Mouse (Mus musculus) brown adipose tissue, adult 24 weeks (tissue): ENCODE measurements at regions not wholly inside any gene's neighbourhood (a gene's known extent, or its start where the extent isn't known, plus 50 kb on each side); places are given as distances from the start of the nearest gene placed in this dataset.

ENCODE experiments used
- H3K27ac ChIP-seq: fragments of 200-500 bp; replicated peaks from 2 replicates; pipeline ENCODE4 v1.5.1; 2012; ENCODE audit warnings: low read depth, mild to moderate bottlenecking, low read length
- H3K4me1 ChIP-seq: fragments of 200-500 bp; 2 replicates; pipeline ENCODE4 v1.6.1; 2012; ENCODE audit warnings: low read length, mixed read lengths; ENCODE audit not compliant: control insufficient read depth, insufficient read depth, insufficient read length
- H3K4me3 ChIP-seq: fragments of 200-500 bp; 2 replicates; pipeline ENCODE4 v1.5.1; 2012; ENCODE audit warnings: low read depth, mild to moderate bottlenecking, low read length, moderate library complexity; ENCODE audit not compliant: insufficient read depth

DNA sequence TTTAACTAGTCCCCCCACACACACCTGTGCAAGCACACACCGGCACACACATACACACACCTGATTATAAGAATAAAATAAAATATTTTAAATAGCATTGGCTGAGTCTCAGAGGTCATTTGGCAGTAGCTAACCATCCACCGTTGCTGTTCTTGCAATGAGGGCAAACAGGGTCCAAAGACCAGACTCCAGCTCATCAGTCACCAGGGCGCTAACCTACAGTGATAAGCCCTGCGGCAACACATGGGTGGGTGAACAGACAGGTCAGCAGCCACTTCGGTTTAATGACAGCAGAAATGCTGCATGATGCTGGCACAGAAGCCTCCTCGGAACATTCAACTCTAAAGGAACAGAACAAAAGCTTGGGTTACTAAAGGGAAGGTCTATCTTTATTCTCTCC is 54.9 kb downstream of the Tas2r134 start:
- Histone ChIP-seq H3K4me3 (no peak overlapping the region), H3K4me1 (no peaks in the 10 kb centered on the region), H3K27ac (no peak overlapping the region)

DNA sequence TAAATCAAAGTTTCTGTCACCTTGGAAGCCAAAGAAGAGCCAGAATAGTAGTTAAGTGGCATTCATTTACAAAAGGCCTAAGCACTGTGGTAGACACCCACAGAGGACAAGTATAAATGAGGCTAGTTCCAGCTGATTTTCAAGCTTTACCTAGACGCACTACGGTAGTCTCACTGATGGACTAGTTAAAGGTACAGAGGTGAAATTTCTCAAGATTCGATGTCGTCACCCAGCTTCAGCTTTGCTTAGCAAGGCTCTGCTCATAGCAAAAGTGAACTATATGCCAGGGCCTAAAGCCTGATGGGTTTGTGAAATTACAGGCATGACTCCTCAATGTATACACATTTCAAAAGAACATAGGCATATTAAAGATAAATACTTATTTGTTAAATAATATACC is 55.4 kb downstream of the Tas2r134 start:
- no peak overlapping the region for H3K4me3 ChIP-seq
- H3K27ac ChIP-seq: no peak overlapping the region
- H3K4me1 ChIP-seq: no peaks in the 10 kb centered on the region

DNA sequence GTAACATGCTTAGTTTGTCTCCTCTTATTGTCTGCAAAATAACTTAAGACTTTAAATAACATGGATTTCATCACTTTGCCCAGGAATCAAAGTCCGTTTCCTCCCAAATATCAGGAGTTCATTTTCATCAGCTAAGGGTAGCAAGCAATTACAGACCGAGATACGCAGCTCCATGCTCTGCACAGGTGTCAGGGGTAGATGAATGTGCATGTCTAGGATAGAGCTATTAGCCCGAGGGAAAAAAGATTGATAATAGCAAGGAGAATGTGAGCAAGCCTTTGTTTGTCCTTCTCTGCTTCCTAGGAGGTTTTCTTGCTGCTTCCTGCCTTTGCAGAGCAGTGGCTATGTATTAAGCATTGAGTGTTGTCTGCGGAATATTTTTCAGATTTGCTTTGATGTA is 77.8 kb downstream of the Tas2r134 start:
- Histone ChIP-seq H3K4me1 (no peaks in the 10 kb centered on the region), H3K27ac (no peak overlapping the region), H3K4me3 (no peak overlapping the region)

DNA sequence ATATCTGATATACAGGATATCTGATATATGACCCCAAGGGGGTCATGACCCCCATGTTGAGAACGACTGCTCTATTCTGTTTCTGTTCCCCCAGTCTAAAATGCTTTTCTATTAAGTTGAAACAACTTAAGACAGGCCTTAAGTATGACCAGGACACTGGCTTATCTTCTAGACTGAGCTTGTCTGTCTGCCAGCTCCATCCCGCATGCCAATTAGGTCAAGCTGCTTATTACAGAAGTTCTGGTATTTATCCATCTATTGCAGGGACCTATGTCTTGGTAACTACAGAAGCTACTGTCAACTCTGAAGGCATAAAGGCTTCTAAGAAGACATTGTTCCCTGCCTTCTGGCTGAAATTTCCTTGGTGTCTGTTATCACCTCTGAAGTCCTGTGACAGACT is 81.4 kb downstream of the Tas2r134 start:
- Histone ChIP-seq H3K4me3 (no peak overlapping the region), H3K4me1 (no peaks in the 10 kb centered on the region), H3K27ac (no peak overlapping the region)

DNA sequence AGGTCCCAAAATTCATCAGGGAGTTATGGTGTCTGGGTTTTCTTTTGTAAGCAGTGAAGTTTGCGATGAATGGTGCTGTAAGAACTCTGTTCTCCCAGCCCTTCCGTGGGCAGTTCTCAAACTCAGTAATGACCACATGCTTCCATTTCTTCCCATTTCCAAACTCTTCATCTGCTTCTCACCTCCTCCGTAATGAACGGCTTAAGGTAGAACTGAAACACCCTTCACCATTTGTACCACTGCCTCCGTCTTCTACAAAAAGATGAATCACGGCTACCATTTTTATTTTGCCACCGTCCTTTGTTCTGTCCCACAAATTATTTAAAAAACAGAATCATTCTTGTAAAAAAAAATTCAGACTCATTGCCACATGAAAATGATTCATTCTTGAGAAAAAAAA is 85.3 kb downstream of the Tas2r134 start:
- H3K4me3 ChIP-seq: no peak overlapping the region

DNA sequence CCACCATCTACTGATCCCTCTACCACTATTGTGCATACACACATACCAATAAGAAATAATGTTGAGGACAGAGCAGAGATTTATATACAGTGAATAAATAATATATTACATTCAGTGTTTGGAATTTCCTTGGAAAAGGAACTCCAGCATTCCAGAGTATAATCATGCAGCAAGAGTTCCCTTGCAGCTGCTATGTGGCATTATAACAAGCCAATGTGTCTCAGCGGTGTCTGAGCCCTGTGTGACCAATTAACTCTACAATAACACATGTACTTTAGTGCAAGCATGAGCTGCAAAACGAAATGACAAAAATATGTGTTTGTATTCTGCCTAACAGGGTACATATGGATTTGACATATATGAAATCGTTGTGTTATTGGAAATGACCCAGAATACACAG is 103.5 kb downstream of the Tas2r134 start:
- no peak overlapping the region for H3K4me3 ChIP-seq
- H3K27ac ChIP-seq: no peak overlapping the region
- no peaks in the 10 kb centered on the region for H3K4me1 ChIP-seq

More for the DNA sequence above, 85.3 kb downstream of the Tas2r134 start:
- Histone ChIP-seq H3K27ac (no peak overlapping the region), H3K4me1 (no peaks in the 10 kb centered on the region)

DNA sequence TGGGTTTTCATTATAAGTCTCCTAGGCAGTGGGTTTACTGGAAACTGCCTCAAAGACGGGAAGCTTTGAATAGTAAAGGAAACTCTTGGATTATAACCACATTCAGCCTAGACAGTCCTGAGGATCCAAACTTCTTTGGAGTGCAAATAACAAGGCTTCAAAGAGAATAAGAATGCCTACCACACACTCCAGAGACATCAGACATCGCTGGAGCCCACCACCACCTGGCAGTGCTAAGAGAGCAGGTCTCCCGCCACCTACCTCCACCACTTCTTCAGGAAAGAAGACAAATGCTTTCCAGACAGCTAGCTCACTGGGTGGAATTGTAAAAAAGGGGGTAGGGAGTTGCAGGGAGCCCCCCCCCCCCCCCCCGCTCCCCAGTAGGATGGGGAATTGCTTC is 104.4 kb downstream of the Tas2r134 start:
- H3K4me1 ChIP-seq: no peaks in the 10 kb centered on the region
- H3K4me3 ChIP-seq: no peak overlapping the region
- H3K27ac ChIP-seq: no peak overlapping the region

DNA sequence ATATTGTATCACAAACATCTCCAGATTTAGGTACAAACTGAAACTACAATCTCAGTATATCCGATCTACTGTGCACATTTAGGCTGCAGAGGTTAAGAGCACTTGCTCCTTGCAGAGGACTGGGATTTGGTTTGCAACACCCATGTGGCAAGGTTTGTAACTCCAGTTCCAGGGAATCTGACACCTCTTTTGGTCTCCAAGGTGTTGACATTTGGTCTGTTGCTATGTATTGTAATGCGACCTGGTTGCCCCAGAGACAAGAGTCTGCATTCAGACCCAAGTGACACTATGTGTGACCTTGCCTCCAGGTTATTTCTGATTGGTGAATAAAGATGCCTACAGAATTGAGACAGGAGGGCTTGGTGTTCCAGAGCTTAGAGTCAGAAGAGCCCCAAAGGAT is 105.0 kb downstream of the Tas2r134 start:
- H3K4me3 ChIP-seq: no peak overlapping the region

DNA sequence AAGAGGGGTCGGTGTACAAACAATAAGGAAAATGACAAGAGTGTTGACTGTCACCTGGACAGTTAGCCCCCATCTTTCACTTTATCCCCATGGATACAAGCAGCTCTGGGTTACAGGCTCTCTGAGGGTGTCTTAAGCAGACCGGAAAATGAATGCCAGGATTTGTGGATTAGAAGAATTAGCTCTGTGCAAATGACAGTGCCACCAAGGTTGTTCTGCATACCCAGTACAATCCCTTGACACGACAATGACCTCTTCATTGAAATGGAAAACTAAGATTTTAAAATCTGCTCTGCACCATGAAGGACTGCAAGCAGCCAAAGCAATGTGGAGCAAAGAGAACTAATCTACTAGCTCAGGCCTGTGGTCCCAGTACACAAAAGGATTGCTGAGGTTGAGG is 105.9 kb downstream of the Tas2r134 start:
- no peaks in the 10 kb centered on the region for H3K4me1 ChIP-seq

More for the DNA sequence above, 105.0 kb downstream of the Tas2r134 start:
- Histone ChIP-seq H3K4me1 (no peaks in the 10 kb centered on the region), H3K27ac (no peak overlapping the region)

DNA sequence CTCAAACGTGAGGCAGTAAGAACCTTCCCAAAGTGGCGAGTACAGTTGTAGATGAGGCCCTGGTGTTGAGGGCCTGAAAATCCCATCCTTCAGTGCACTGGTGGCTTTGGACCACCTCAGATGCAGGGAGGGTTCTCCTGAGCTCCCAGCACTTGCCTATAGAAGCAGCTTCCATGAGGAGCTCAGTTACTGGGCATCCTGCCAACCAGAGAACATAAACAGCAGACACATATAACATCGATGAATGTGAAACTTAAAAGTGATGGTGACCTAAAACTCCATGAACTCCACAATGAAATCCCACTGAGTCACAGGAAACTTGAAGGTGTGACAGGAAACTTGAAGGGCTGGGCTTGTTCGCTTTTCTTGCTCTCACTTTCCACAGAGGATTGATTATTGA is 109.1 kb downstream of the Tas2r134 start:
- Histone ChIP-seq H3K27ac (no peak overlapping the region), H3K4me1 (no peaks in the 10 kb centered on the region), H3K4me3 (no peak overlapping the region)

More for the DNA sequence above, 105.9 kb downstream of the Tas2r134 start:
- no peak overlapping the region for H3K4me3 ChIP-seq
- no peak overlapping the region for H3K27ac ChIP-seq

DNA sequence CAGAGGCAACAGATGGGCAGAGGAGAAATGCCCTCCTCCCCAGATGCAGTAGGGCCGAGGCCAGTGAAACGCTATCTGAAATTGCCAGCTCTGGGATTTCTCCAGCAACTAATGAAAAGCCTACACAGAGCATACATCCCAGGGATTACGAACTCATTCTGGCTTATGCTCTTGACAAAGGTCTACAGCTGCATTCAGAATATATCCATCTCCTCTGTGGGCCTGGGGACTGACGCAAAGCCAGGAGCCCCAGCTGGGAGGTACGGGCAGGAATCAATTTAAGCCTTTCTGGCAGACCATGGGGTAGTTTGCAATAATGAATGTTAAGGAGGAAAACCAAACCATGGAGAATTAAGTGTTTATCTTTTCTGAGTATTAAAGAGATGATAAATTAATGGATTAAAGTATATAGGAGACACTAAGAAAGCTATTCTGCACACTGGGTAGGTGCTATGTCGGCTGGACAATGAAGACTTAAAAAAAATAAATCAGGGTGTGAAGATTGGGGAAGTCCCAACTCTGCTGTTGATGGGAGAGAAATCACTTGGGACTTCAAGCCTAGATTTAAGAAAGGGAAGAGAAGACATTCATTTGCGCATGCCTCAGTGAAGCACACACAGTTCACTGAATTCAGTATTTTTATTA is 120.5 kb downstream of the Tas2r134 start:
- Histone ChIP-seq H3K27ac (no peak overlapping the region), H3K4me3 (no peak overlapping the region), H3K4me1 (no peaks in the 10 kb centered on the region)

DNA sequence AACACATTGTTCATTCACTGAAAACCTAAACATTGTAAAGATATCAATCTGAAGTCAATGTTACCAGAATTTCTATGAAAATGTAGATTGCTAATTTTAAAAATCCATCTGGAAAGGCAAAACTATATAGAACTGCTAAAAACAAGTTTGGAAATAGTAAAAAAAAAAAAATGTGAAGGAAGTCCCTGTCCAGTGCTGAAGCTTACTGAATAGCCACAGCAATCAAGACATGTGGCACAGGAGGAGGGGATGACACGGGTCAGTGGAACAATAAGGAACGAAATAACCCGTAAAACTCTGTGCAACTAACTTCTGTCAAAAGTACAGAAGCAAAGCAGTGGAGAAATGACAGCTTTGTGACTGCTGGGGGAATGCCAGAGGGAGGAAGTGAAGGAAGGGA is 121.9 kb downstream of the Tas2r134 start:
- Histone ChIP-seq H3K4me1 (no peaks in the 10 kb centered on the region), H3K27ac (no peak overlapping the region), H3K4me3 (no peak overlapping the region)

DNA sequence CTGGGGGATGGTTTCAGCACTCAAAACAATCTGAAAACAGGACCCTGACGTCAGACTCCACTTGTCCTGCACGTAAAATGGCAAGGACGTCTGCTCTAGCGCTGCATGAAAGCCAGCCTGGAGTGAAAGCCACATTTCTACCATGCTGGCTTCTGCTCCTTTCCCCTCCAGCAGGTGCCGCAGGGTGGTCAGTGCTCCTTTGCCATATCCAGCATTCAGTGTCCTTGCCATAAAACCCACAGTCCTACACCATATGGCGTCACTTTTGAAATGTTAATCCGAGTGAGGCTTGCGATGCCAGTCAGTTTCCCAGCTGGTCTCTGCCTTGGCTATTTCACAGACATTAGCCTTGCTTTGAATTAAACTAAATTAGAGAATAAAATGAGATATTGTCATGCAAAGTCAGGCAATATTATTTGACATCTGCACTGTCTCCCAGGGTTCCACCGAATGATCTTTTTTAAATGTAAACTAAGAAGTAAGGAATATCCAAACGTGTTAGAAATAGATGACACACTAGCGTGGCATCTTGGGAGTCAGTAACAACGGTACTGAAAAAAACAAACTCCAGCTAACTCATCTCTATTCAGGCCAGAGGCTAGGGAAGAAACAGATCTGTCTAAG is 125.7 kb downstream of the Tas2r134 start:
- no peaks in the 10 kb centered on the region for H3K4me1 ChIP-seq
- no peak overlapping the region for H3K4me3 ChIP-seq
- no peak overlapping the region for H3K27ac ChIP-seq

DNA sequence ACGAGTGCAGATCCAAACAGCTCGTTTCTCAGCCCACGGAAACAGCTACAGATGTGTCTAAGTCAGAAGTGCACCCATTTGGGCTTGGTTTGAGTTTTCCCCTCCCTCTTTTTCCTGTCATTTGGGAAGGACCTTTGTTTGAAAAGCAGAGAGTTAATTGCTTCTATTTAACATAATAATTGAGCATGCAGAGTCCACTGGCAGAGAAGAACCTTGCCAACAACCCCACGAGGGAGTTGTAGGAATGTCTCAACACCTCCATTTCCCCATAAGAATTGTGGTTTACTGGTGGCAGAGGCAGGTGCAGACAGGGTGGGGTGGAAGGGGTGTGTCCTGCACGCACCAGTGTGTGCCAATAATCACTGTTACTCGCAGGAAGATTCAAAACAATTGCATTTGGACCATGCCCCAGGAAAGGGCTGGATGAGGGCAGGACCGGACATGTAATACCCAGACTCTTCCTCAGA is 126.3 kb downstream of the Tas2r134 start:
- H3K27ac ChIP-seq: no peak overlapping the region
- no peaks in the 10 kb centered on the region for H3K4me1 ChIP-seq
- no peak overlapping the region for H3K4me3 ChIP-seq

DNA sequence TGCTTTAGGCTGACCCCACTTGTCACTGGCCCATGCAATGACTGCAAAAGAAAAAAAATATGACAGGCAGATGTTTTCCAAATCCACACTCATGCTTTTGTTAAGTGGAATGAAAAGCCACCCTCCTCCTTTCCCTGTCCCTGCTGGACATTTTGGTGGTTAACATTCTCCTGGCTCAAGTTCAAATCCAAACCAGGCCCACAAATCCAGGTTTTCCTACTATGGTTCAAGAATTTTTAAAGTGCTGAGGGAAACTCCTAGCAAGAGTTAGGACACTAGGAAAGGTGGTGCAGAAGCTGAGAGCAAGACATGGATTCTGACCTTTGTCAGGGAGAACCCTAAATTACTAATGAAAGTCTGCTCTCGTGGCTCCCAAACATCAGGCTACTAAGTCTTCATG is 130.1 kb downstream of the Tas2r134 start:
- H3K4me3 ChIP-seq: no peak overlapping the region
- H3K4me1 ChIP-seq: no peaks in the 10 kb centered on the region
- no peak overlapping the region for H3K27ac ChIP-seq

DNA sequence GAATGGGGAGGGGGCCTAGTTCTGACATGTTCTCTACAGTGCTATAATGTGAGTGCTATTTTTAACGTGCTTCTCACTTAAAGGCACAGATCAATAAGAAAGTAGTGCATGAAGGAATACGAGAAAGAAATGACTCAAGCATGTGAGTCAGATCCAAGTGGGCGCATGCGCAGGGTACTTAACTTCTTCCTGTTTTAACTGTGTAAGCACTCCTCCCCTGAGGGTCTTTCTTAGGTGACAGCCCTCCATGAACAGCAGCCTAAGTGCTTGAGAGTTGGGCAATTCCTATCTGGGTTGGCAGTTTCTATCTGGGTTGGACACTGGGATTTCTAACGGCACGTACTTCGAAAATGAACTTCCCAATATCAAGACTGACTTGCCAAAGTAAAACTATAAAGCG is 130.8 kb downstream of the Tas2r134 start:
- Histone ChIP-seq H3K4me3 (no peak overlapping the region), H3K27ac (no peak overlapping the region), H3K4me1 (no peaks in the 10 kb centered on the region)
